Mouse (Mus musculus) midbrain, embryonic 11.5 days (tissue): ENCODE measurements at regions not wholly inside any gene's neighbourhood (a gene's known extent, or its start where the extent isn't known, plus 50 kb on each side); places are given as distances from the start of the nearest gene placed in this dataset.

Experiments
- ATAC-seq: fragments of 200-750 bp; cut with Nextera tagmentation; 2 replicates; pipeline ENCODE4 v1.8.0; 2017; ENCODE audit warnings: moderate TSS enrichment, moderate library complexity; ENCODE audit not compliant: low FRiP score
- DNase-seq: peaks from one replicate; pipeline ENCODE4 v3.0.0; 2015; ENCODE audit warnings: low spot score; ENCODE audit errors: missing footprints
- H3K27ac ChIP-seq: fragments of 300-500 bp; sonication (generic); 2 replicates; pipeline ENCODE4 v1.5.1; 2014; ENCODE audit warnings: low read depth, low read length
- H3K27me3 ChIP-seq: fragments of 300-500 bp; sonication (generic); 2 replicates; pipeline ENCODE4 v1.6.1; 2014; ENCODE audit warnings: mild to moderate bottlenecking, low read length, moderate library complexity, mixed read lengths; ENCODE audit not compliant: control insufficient read depth, insufficient read depth
- H3K36me3 ChIP-seq: fragments of 300-500 bp; sonication (generic); 2 replicates; pipeline ENCODE4 v1.6.1; 2014; ENCODE audit warnings: mild to moderate bottlenecking, low read length, moderate library complexity, mixed read lengths; ENCODE audit not compliant: control insufficient read depth, insufficient read depth
- H3K4me1 ChIP-seq: fragments of 300-500 bp; sonication (generic); 2 replicates; pipeline ENCODE4 v1.6.1; 2014; ENCODE audit warnings: low read length; ENCODE audit not compliant: control insufficient read depth, insufficient read depth
- H3K4me2 ChIP-seq: fragments of 300-500 bp; sonication (generic); 2 replicates; pipeline ENCODE4 v1.6.1; 2014; ENCODE audit warnings: mild to moderate bottlenecking, moderate library complexity
- H3K4me3 ChIP-seq: fragments of 300-500 bp; sonication (generic); 2 replicates; pipeline ENCODE4 v1.5.1; 2014; ENCODE audit warnings: low read depth, low read length
- H3K9ac ChIP-seq: fragments of 300-500 bp; sonication (generic); 2 replicates; pipeline ENCODE4 v1.6.1; 2014; ENCODE audit warnings: low read length
- H3K9me3 ChIP-seq: fragments of 300-500 bp; sonication (generic); 2 replicates; pipeline ENCODE4 v1.6.1; 2016; ENCODE audit warnings: low read length; ENCODE audit not compliant: control insufficient read depth
- WGBS: fragments of 180-500 bp; shearing (Covaris S2); extraction: QIAGEN DNeasy Blood & Tissue Kit; methylation state at CpG from one replicate; pipeline ENCODE4 v1.1.7; 2014; 5-methylcytosine and 5-hydroxymethylcytosine counted together

DNA sequence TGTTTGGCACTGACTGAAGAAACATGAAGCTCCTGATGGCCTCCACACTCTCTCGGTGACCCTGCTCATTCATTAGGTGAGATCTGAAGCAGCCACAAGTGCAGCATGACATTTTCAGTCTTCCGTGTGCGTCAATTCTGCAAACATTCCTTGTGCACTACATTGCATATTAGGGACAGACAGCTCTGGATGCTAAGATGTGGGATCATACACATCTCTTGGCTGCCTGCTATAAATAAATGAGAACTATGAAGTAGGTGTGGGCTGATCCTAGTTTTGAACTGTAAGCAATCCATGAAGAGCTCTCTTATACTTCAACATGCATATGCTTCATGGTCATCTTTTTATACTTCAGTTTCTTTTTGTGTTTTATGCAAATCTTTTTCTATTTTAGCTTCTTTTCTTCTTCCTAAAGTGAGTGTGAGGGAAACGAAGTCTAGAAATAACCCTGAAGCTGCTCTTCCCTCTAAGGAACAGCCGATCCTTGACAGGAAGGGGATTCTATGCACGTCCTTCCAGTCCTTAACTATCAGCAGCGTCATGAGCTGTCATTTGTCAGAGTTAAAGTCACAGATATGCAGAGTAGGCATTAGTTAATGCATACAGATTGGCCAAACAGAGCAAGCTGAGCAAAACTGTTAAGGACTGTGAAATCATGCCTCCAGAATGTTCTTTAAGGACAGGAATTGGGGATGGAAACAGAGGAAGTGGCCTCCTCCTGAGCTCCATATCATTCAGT is 104.1 kb upstream of the Rnaseh2b start:
- no peaks in the 10 kb centered on the region for H3K36me3 ChIP-seq
- no peaks in the 10 kb centered on the region for H3K4me1 ChIP-seq
- H3K9me3 ChIP-seq, result no peaks in the 10 kb centered on the region
- H3K27me3 ChIP-seq, result no peaks in the 10 kb centered on the region
- H3K27ac ChIP-seq, result no peak overlapping the region
- 83% methylated on average over 7 of the region's 7 CpGs for WGBS
- H3K9ac ChIP-seq, result no peak overlapping the region
- H3K4me2 ChIP-seq, result no peak overlapping the region
- no peak for ATAC-seq
- no peak for DNase-seq
- H3K4me3 ChIP-seq, result no peak overlapping the region

GRCm38 (mm10) chr14:62191624-62192023 is 100.8 kb upstream of the Rnaseh2b start:
- Histone ChIP-seq H3K4me1 (no peaks in the 10 kb centered on the region), H3K4me2 (no peak overlapping the region), H3K9me3 (no peaks in the 10 kb centered on the region), H3K36me3 (no peaks in the 10 kb centered on the region), H3K27ac (no peak overlapping the region), H3K9ac (no peak overlapping the region), H3K4me3 (no peak overlapping the region), H3K27me3 (no peaks in the 10 kb centered on the region)
- WGBS, result 89% methylated on average over 2 of the region's 2 CpGs
- DNase-seq (no peak), ATAC-seq (no peak)

DNA sequence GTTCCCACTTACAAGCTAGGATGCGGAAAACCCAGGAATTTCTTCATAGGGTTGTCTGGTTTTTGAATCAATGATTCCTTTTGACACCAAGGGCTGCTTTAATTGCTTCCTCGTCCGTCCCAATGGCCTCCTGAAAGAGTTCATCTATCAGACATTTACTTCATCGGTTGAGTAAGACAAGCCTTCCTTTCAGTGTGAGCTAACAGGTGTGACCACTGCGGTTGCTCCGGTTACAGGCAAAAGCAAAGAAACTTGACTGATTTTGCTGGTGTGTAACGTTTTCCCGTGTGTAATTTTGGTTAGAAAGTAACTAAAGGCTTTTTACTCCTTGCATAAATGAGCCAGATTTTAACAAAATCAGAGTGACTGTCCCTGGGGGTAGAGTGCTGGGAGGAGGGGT is 99.6 kb upstream of the Rnaseh2b start:
- 68% methylated on average over 8 of the region's 8 CpGs for WGBS
- Histone ChIP-seq H3K4me3 (no peak overlapping the region), H3K36me3 (no peaks in the 10 kb centered on the region), H3K4me1 (no peaks in the 10 kb centered on the region), H3K27me3 (no peaks in the 10 kb centered on the region), H3K4me2 (no peak overlapping the region), H3K27ac (no peak overlapping the region), H3K9ac (no peak overlapping the region), H3K9me3 (no peaks in the 10 kb centered on the region)
- DNase-seq (no peak), ATAC-seq (no peak)

- Histone ChIP-seq H3K4me1 (peaks cover 3% of the 10 kb centered on the region; the same call in 1 of the 2 replicates), H3K27me3 (no peaks in the 10 kb centered on the region), H3K9ac (no peak overlapping the region), H3K27ac (no peak overlapping the region), H3K4me3 (no peak overlapping the region), H3K36me3 (no peaks in the 10 kb centered on the region), H3K4me2 (no peak overlapping the region), H3K9me3 (no peaks in the 10 kb centered on the region)
- DNase-seq (no peak), ATAC-seq (no peak)
- WGBS, result 47% methylated on average over 4 of the region's 4 CpGs
These were observed 99.0 kb upstream of the Rnaseh2b start for GRCm38 (mm10) chr14:62193371-62193770.

- H3K4me1 ChIP-seq, result peaks cover 5% of the 10 kb centered on the region; the same call in 1 of the 2 replicates
- no peaks in the 10 kb centered on the region for H3K36me3 ChIP-seq
- H3K4me2 ChIP-seq, result no peak overlapping the region
- DNase-seq, result no peak
- H3K9me3 ChIP-seq, result no peaks in the 10 kb centered on the region
- no peak overlapping the region for H3K9ac ChIP-seq
- no peak overlapping the region for H3K4me3 ChIP-seq
- ATAC-seq, result no peak
- no peaks in the 10 kb centered on the region for H3K27me3 ChIP-seq
- no peak overlapping the region for H3K27ac ChIP-seq
- 72% methylated on average over 4 of the region's 4 CpGs for WGBS
These were observed 95.6 kb upstream of the Rnaseh2b start for GRCm38 (mm10) chr14:62196776-62197175.

DNA sequence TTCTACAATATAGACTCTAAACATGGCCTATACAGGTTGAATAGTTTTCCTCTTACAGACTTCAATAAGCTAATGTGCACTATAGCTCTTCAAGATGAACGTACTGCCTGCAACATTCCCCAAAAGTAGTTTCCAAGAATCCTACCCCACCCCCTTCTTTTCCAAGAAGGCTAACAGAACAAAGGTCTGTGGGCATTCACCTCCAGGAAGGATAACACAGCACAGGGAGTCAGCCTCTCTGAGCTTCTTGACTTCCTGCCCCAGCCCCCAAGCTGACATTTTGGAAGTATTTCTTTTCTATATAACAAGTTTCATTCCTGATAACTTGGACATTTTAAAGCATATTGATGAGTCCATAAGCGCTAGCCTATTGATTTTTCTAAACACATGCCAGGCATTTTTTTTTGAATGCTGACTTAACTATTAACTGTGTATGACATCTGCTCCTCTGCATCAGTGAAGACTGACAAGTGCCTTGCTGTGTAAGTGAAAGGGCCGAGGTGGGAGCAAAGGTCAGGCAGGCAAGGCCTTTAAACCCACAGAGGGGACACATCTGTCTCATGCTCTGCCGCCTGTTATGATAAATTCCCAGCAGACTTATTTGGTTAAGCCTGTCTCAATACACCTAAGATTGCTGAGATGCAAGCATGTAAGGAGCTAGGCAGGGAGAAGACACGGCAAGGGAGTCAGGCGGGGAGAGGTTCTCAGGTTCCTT is 93.8 kb upstream of the Rnaseh2b start:
- no peaks in the 10 kb centered on the region for H3K36me3 ChIP-seq
- no peaks in the 10 kb centered on the region for H3K27me3 ChIP-seq
- ATAC-seq (no peak), DNase-seq (peak; percentile 85)
- H3K27ac ChIP-seq, result no peak overlapping the region
- H3K4me2 ChIP-seq, result no peak overlapping the region
- H3K9me3 ChIP-seq, result no peaks in the 10 kb centered on the region
- 48% methylated on average over 6 of the region's 6 CpGs for WGBS
- H3K4me3 ChIP-seq, result no peak overlapping the region
- H3K9ac ChIP-seq, result no peak overlapping the region
- peaks cover 5% of the 10 kb centered on the region; the same call in 1 of the 2 replicates for H3K4me1 ChIP-seq

DNA sequence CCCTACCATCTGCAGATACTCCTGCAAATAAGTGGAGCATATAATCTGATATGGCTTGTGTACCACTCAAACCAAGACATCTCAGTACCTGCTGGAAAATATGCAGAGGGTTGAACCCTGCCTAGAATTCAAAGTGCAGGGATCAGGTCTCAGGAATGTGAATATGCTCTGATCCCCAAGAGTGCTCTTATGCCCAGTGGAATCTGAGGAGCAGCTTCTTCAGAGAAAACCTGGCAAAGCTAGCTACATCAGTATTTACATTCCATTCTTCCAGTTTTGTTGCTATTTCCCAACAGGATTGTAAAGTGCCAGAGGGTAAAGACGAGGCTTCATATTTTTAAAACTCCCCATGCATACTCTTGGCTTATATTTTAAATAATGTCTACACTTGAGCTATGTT is 77.3 kb upstream of the Rnaseh2b start:
- Histone ChIP-seq H3K4me3 (no peak overlapping the region), H3K4me1 (no peaks in the 10 kb centered on the region), H3K36me3 (no peaks in the 10 kb centered on the region), H3K27ac (no peak overlapping the region), H3K4me2 (no peak overlapping the region), H3K9me3 (no peaks in the 10 kb centered on the region), H3K27me3 (no peaks in the 10 kb centered on the region), H3K9ac (no peak overlapping the region)
- ATAC-seq (no peak), DNase-seq (no peak)
- 75% methylated on average over 1 of the region's 1 CpGs for WGBS

- no peaks in the 10 kb centered on the region for H3K9me3 ChIP-seq
- H3K27ac ChIP-seq, result no peak overlapping the region
- H3K4me1 ChIP-seq, result no peaks in the 10 kb centered on the region
- no peaks in the 10 kb centered on the region for H3K27me3 ChIP-seq
- H3K4me3 ChIP-seq, result no peak overlapping the region
- no peak overlapping the region for H3K9ac ChIP-seq
- WGBS, result 80% methylated on average over 1 of the region's 1 CpGs
- H3K4me2 ChIP-seq, result no peak overlapping the region
- no peak for DNase-seq
- ATAC-seq, result no peak
- H3K36me3 ChIP-seq, result no peaks in the 10 kb centered on the region
These were observed 75.4 kb upstream of the Rnaseh2b start for GRCm38 (mm10) chr14:62216995-62217394.

DNA sequence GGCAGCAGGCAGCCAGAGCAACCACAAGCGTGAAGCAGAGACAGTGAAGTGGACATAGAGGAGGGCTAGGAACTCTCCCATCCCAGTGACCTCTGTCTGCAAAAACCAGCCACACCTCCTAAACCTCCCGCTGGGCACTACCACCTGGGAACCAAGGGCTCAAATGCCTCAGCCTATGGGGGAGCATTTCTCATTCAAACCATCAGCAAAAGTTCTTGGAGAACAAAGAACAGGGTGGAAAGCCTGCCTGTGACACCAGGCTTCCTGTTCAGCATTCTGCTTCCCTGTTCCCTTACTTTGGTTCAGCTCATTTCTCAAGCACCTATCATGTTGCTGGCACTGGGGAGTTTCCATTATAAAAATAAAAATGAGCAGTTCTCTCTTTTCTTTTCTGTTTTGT is 74.4 kb upstream of the Rnaseh2b start:
- no peak overlapping the region for H3K27ac ChIP-seq
- no peaks in the 10 kb centered on the region for H3K27me3 ChIP-seq
- H3K4me1 ChIP-seq, result no peaks in the 10 kb centered on the region
- no peak overlapping the region for H3K9ac ChIP-seq
- ATAC-seq, result no peak
- no peak for DNase-seq
- no peaks in the 10 kb centered on the region for H3K9me3 ChIP-seq
- no peak overlapping the region for H3K4me2 ChIP-seq
- H3K36me3 ChIP-seq, result no peaks in the 10 kb centered on the region
- H3K4me3 ChIP-seq, result no peak overlapping the region
- WGBS, result 64% methylated on average over 2 of the region's 2 CpGs
